Mouse (Mus musculus) gastrocnemius, adult 8-10 months (tissue): ENCODE measurements around the gene Ankdd1a. TPM values are rescaled to one million over a fixed set of nuclear protein-coding genes. Genes with fewer than 3 reads are reported as not detected.
A peak's percentile ranks its signal among the peaks of the same experiment; 100 is the strongest.

Experiments
- DNase-seq, 2 experiments: peaks; one replicate each; pipeline ENCODE4 v3.0.0; 2022; ENCODE audit warnings: low spot score in 2 of 2
- total RNA-seq, 4 experiments: library from RNA; stranded (reverse); gene quantifications; 2 replicates each; pipeline ENCODE4 v1.2.4; 2022

Gene Ankdd1a
- total RNA-seq, 4 experiments from 2014 or later = not detected

- DNase-seq = no peak
Observed at GRCm38 (mm10) chr9:65545635-65546412, 25.8 kb upstream of the Ankdd1a start.

- no peak for DNase-seq
Observed at GRCm38 (mm10) chr9:65542111-65542524, 22.1 kb upstream of the Ankdd1a start.

- DNase-seq = peak in 1 of 2 experiments; percentile 41
Observed at GRCm38 (mm10) chr9:65541126-65542068, 21.4 kb upstream of the Ankdd1a start.

- DNase-seq = no peak
Observed at GRCm38 (mm10) chr9:65539697-65540096, 19.7 kb upstream of the Ankdd1a start.

GRCm38 (mm10) chr9:65537901-65538630, 18.1 kb upstream of the Ankdd1a start:
- DNase-seq = no peak

GRCm38 (mm10) chr9:65536491-65536890, 16.5 kb upstream of the Ankdd1a start:
- DNase-seq = no peak

GRCm38 (mm10) chr9:65535789-65536469, 15.9 kb upstream of the Ankdd1a start:
- no peak for DNase-seq

GRCm38 (mm10) chr9:65535191-65535722, 15.3 kb upstream of the Ankdd1a start:
- no peak for DNase-seq

- no peak for DNase-seq
Observed at GRCm38 (mm10) chr9:65534111-65534510, 14.1 kb upstream of the Ankdd1a start.

- DNase-seq = no peak
Observed at GRCm38 (mm10) chr9:65532986-65533385, 13.0 kb upstream of the Ankdd1a start.

- no peak for DNase-seq
Observed at GRCm38 (mm10) chr9:65531283-65531682, 11.3 kb upstream of the Ankdd1a start.

GRCm38 (mm10) chr9:65529659-65530058, 9.7 kb upstream of the Ankdd1a start:
- no peak for DNase-seq

GRCm38 (mm10) chr9:65528417-65529038, 8.5 kb upstream of the Ankdd1a start:
- peak; percentile 16 to 45 for DNase-seq

GRCm38 (mm10) chr9:65525445-65526195, 5.6 kb upstream of the Ankdd1a start:
- no peak for DNase-seq

GRCm38 (mm10) chr9:65523611-65524364, 3.8 kb upstream of the Ankdd1a start:
- DNase-seq = peak; percentile 71 to 82

- no peak for DNase-seq
Observed at GRCm38 (mm10) chr9:65520505-65520876, 498 bp upstream of the Ankdd1a start.

- DNase-seq = no peak
Observed at GRCm38 (mm10) chr9:65514851-65515261, 5.1 kb downstream of the Ankdd1a start.

- no peak for DNase-seq
Observed at GRCm38 (mm10) chr9:65514431-65514830, 5.6 kb downstream of the Ankdd1a start.

- DNase-seq = no peak
Observed at GRCm38 (mm10) chr9:65512520-65512919, 7.5 kb downstream of the Ankdd1a start.
